In the genomic region with DNA sequence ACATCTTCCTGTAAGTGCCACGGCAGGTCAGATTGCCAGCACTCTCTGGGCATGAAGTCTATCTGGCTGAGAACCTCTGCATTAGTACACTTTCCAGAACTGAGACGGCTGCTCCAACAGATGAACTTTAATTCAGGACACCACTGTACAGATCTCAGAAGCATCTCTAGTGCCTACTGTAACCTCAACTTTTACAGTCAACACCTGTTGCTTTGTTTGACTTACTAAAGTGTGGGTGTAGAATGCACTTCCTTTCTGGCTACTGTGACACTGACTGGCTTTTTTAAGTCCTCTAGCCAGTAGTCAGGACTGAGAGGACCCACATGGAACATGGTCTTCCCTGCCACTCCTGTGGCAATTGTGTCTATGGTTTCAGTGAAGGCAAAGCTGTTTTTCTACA, we compare ENCODE assay signal across 9 mouse cellular contexts. TPM values are rescaled to one million over a fixed set of nuclear protein-coding genes. Genes with fewer than 3 reads are reported as not detected.
DNase-seq lines count a peak whose midpoint lies in the region; ATAC-seq and TF ChIP-seq lines count a peak whose summit lies in the region.
"Had no signal": no experiment of that assay in that cellular context is flagged by ENCODE, and none has a peak within 500 bp of the region (broad histone marks: within the 10 kb centered on the region; RNA-seq: fewer than 3 reads in every experiment).

No protein-coding gene starts in this region.

- no peaks in the 10 kb centered on the region for H3K27me3 ChIP-seq in kidney, adult 2 months (replicated peaks; ENCODE audit: control insufficient read depth, insufficient read depth, low read length)
- H3K27me3 ChIP-seq in C2C12 (ENCODE audit: control insufficient read depth, insufficient read depth, insufficient read length) (no peaks in the 10 kb centered on the region), ES-Bruce4 (ENCODE audit: control insufficient read depth, insufficient read depth, low read length, poor library complexity, severe bottlenecking) (no peaks in the 10 kb centered on the region)
- no peaks in the 10 kb centered on the region for H3K27me3 ChIP-seq in limb, embryonic 11.5 days (ENCODE audit: control insufficient read depth, insufficient read depth, low read length)

- H3K4me3 ChIP-seq in kidney, adult 2 months (ENCODE audit: insufficient read depth, low read depth, low read length) = no peak overlapping the region
- no peak overlapping the region for H3K4me3 ChIP-seq in C2C12 (ENCODE audit: insufficient read depth, poor library complexity, severe bottlenecking)
- no peak overlapping the region for H3K4me3 ChIP-seq in ES-Bruce4 (ENCODE audit: low read depth, low read length)
- H3K4me3 ChIP-seq in limb, embryonic 11.5 days (ENCODE audit: low read depth, low read length) = no peak overlapping the region

- WGBS in kidney, adult 2 months = 61% methylated on average over 2 of the region's 2 CpGs
- 83% methylated on average over 2 of the region's 2 CpGs for WGBS in limb, embryonic 11.5 days

- H3K79me2 ChIP-seq in C2C12 (ENCODE audit: control insufficient read depth, insufficient read depth) = no peaks in the 10 kb centered on the region

- no peaks in the 10 kb centered on the region for H3K9me3 ChIP-seq in ES-Bruce4 (replicated peaks; ENCODE audit: control insufficient read depth, insufficient read depth, low read length, poor library complexity, severe bottlenecking)
- no peaks in the 10 kb centered on the region for H3K9me3 ChIP-seq in limb, embryonic 11.5 days (ENCODE audit: control insufficient read depth, low read length)

- no peak for TF ChIP-seq EP300 in ES-Bruce4 (IDR thresholded peaks at IDR 0.05; ENCODE audit: insufficient read depth, low read depth, low read length)

- H3K79me3 ChIP-seq in C2C12 (ENCODE audit: low read depth) = no peaks in the 10 kb centered on the region

- no peak overlapping the region for H3ac ChIP-seq in C2C12 (ENCODE audit: control insufficient read depth, insufficient read length, low read depth)

- no peak for TF ChIP-seq CTCF in kidney, adult 2 months (conservative IDR thresholded peaks at IDR 0.05; ENCODE audit: insufficient read depth, insufficient read length, low read depth, low read length)
- TF ChIP-seq CTCF in C2C12 (IDR thresholded peaks at IDR 0.05; ENCODE audit: control insufficient read depth, insufficient read depth, insufficient read length) (no peak), ES-Bruce4 (IDR thresholded peaks at IDR 0.05; ENCODE audit: low read depth, low read length) (no peak)

- peaks cover 11% of the 10 kb centered on the region for H3K4me1 ChIP-seq in kidney, adult 2 months (ENCODE audit: control insufficient read depth, insufficient read depth, low read length)
- H3K4me1 ChIP-seq in ES-Bruce4 (ENCODE audit: control insufficient read depth, insufficient read depth, low read length) = no peaks in the 10 kb centered on the region
- peaks cover 9% of the 10 kb centered on the region; the same call in 1 of the 2 replicates for H3K4me1 ChIP-seq in limb, embryonic 11.5 days (ENCODE audit: control insufficient read depth, insufficient read depth, low read length)

- no peak overlapping the region for H3K4me2 ChIP-seq in limb, embryonic 11.5 days (ENCODE audit: low read depth, severe bottlenecking)

- no peaks in the 10 kb centered on the region for H3K36me3 ChIP-seq in kidney, adult 2 months (ENCODE audit: control insufficient read depth, insufficient read depth, low read length)
- no peaks in the 10 kb centered on the region for H3K36me3 ChIP-seq in C2C12 (ENCODE audit: control insufficient read depth, insufficient read depth)
- H3K36me3 ChIP-seq in ES-Bruce4 (ENCODE audit: control insufficient read depth, insufficient read depth, low read length, poor library complexity, severe bottlenecking) = no peaks in the 10 kb centered on the region
- H3K36me3 ChIP-seq in limb, embryonic 11.5 days (ENCODE audit: control insufficient read depth, insufficient read depth, low read length) = no peaks in the 10 kb centered on the region

- H3K9ac ChIP-seq in ES-Bruce4 (ENCODE audit: low read depth, poor library complexity, severe bottlenecking) = no peak overlapping the region
- H3K9ac ChIP-seq in limb, embryonic 11.5 days (ENCODE audit: low read length) = no peak overlapping the region

- no peak for DNase-seq in kidney, adult 2 months
- no peak for DNase-seq in kidney, postnatal 4 days
- no peak for DNase-seq in limb, embryonic 11.5 days (ENCODE audit: low spot score)
- no peak for DNase-seq in right cerebral cortex, postnatal 14 days
- DNase-seq: cerebellum, postnatal 36 days had no signal

- no peak for ATAC-seq in limb, embryonic 11.5 days (ENCODE audit: insufficient number of reproducible peaks, low FRiP score, low TSS enrichment, low read depth)
- no peak for ATAC-seq in erythroid progenitor cell, adult 5-6 weeks (replicated peaks; ENCODE audit: low FRiP score, poor library complexity, severe bottlenecking)
- ATAC-seq: intestine, postnatal 0 days had no signal

- peak overlapping the region; percentile 95 for H3K27ac ChIP-seq in kidney, adult 2 months (ENCODE audit: insufficient read depth, low read depth, low read length)
- 0 out of 2 replicates have a peak overlapping the region, but pooled peaks have one; percentile 51 for H3K27ac ChIP-seq in ES-Bruce4 (ENCODE audit: insufficient read depth, low read length)
- peak overlapping the region; percentile 30; the same call in 1 of the 2 replicates for H3K27ac ChIP-seq in limb, embryonic 11.5 days (replicated peaks; ENCODE audit: low read depth, low read length)

- TF ChIP-seq POLR2A in kidney, adult 2 months (IDR thresholded peaks at IDR 0.05; ENCODE audit: low read depth, low read length) = no peak
- TF ChIP-seq POLR2A in ES-Bruce4 (IDR thresholded peaks at IDR 0.05; ENCODE audit: insufficient read depth, low read length) = no peak

TF ChIP-seq in C2C12, 6 proteins besides CTCF, POLR2A, EP300 and RAD21:
- TF ChIP-seq MYOD1 (IDR thresholded peaks at IDR 0.05; ENCODE audit: control insufficient read depth, insufficient read length, low read depth) (peak; percentile 26), USF1 (IDR thresholded peaks at IDR 0.05; ENCODE audit: low read depth) (no peak)

RNA-seq across cellular contexts. Expression of a gene that starts 25.3 kb away (rescaled TPM):
- polyA plus RNA-seq in kidney, adult 2 months (2012; rRNA removed) = 4.6 and 4.8 TPM in 2 replicates
- 1.5 TPM for polyA plus RNA-seq in C2C12 (2012; fragmentation: generic; extraction: Trizol)
- 1.4 and 1.9 TPM in 2 replicates for polyA plus RNA-seq in ES-Bruce4 (2011; ENCODE audit: insufficient read depth, insufficient read length, low read depth, missing spikeins)
- 9.2 and 9.3 TPM in 2 replicates for polyA plus RNA-seq in limb, embryonic 11.5 days (2014; fragmentation: Nextera tagmentation; extraction: Ambion mirVana)
- 1.1 TPM in 1 of 2 replicates, not detected in the other for total RNA-seq in erythroid progenitor cell, adult 5-6 weeks (2015; ENCODE audit: low replicate concordance)
- 0.45 and 0.90 TPM in 2 replicates for total RNA-seq in erythroid progenitor cell, adult 5-6 weeks (2017; ENCODE audit: low replicate concordance)

Comparison
In these comparisons a context has a peak if more than half of its experiments do, and no peak if none do; other contexts are left out.
1. H3K27ac ChIP-seq: peak in every context shown above with its lines; median percentile 95 in kidney, adult 2 months; 51 in ES-Bruce4; 30 in limb, embryonic 11.5 days.